Mouse (Mus musculus): ENCODE data around the gene Smg9. TPM values are rescaled to one million over a fixed set of nuclear protein-coding genes. Genes with fewer than 3 reads are reported as not detected.

The Smg9 gene
- total RNA-seq, 2 experiments from 2014 or later, result 17.8 to 21.1 TPM

- no peak for DNase-seq
Observed at GRCm38 (mm10) chr7:24408186-24408585, 8.8 kb downstream of the Smg9 start.

GRCm38 (mm10) chr7:24410123-24410522 lies 10.7 kb downstream of the Smg9 start:
- no peak for DNase-seq

GRCm38 (mm10) chr7:24410831-24411230 lies 11.4 kb downstream of the Smg9 start:
- no peak for DNase-seq

GRCm38 (mm10) chr7:24413630-24414029 lies 14.2 kb downstream of the Smg9 start:
- DNase-seq, result no peak

GRCm38 (mm10) chr7:24415261-24415660 lies 15.8 kb downstream of the Smg9 start:
- no peak for DNase-seq

- no peak for DNase-seq
Observed at GRCm38 (mm10) chr7:24419579-24419978, 20.2 kb downstream of the Smg9 start.

- DNase-seq, result no peak
Observed at GRCm38 (mm10) chr7:24421648-24422047, 22.2 kb downstream of the Smg9 start.

GRCm38 (mm10) chr7:24422251-24422650 lies 22.8 kb downstream of the Smg9 start:
- no peak for DNase-seq

GRCm38 (mm10) chr7:24423107-24423763 lies 23.8 kb downstream of the Smg9 start:
- no peak for DNase-seq

GRCm38 (mm10) chr7:24423956-24424732 lies 24.7 kb downstream of the Smg9 start:
- DNase-seq, result peak; percentile 20 to 43

- no peak for DNase-seq
Observed at GRCm38 (mm10) chr7:24425919-24426318, 26.5 kb downstream of the Smg9 start.

GRCm38 (mm10) chr7:24427168-24427567 lies 27.7 kb downstream of the Smg9 start:
- DNase-seq, result no peak

GRCm38 (mm10) chr7:24428725-24429124 lies 29.3 kb downstream of the Smg9 start:
- no peak for DNase-seq

- DNase-seq, result no peak
Observed at GRCm38 (mm10) chr7:24429413-24430112, 30.1 kb downstream of the Smg9 start.

- no peak for DNase-seq
Observed at GRCm38 (mm10) chr7:24430551-24431345, 31.3 kb downstream of the Smg9 start.

GRCm38 (mm10) chr7:24431713-24432112 lies 32.3 kb downstream of the Smg9 start:
- DNase-seq, result no peak

- no peak for DNase-seq
Observed at GRCm38 (mm10) chr7:24435305-24435704, 35.9 kb downstream of the Smg9 start.

- DNase-seq, result no peak
Observed at GRCm38 (mm10) chr7:24437981-24438380, 38.6 kb downstream of the Smg9 start.

- DNase-seq, result no peak
Observed at GRCm38 (mm10) chr7:24439191-24439590, 39.8 kb downstream of the Smg9 start.

- no peak for DNase-seq
Observed at GRCm38 (mm10) chr7:24439891-24440290, 40.5 kb downstream of the Smg9 start.

GRCm38 (mm10) chr7:24441785-24442184 lies 42.4 kb downstream of the Smg9 start:
- peak; percentile 75 to 84 for DNase-seq

GRCm38 (mm10) chr7:24442313-24442712 lies 42.9 kb downstream of the Smg9 start:
- DNase-seq, result no peak
